7 mouse cellular contexts compared by ENCODE assay signal in the genomic region with DNA sequence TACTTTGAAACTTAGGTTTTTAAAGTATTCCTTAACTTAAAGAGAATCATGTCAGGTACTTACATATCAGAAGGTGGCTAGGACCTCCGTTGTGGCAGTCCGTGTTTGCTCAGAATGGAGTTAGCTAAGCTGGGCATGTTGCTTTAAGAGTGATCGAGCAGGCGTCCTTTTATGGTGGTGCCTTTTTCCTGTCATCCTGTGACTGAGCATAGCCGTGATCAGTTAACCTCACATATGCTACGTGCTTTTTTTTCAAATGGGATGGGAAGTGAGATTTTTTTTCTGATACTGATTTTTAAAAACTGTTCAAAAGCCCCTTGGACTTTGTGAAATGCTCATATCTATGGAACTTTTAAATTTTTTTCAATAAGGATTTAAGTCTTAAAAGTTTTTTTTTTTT. TPM values are rescaled to one million over a fixed set of nuclear protein-coding genes. Genes with fewer than 3 reads are reported as not detected.
DNase-seq lines count a peak whose midpoint lies in the region; ATAC-seq and TF ChIP-seq lines count a peak whose summit lies in the region.

TSS of gene Gpr183 (minus strand) at position 206 of the 400 bp plus-strand sequence.

- peak within 1 kb of the TSS; percentile 42 for H3K4me2 ChIP-seq in lung, embryonic 15.5 days

- WGBS in lung, embryonic 15.5 days: 26% methylated on average over 6 of the region's 6 CpGs
- 31% methylated on average over 6 of the region's 6 CpGs for WGBS in lung, adult 2 months

- H3K9me3 ChIP-seq in lung, embryonic 15.5 days: no peaks in the 10 kb centered on the region

- H3K36me3 ChIP-seq in lung, embryonic 15.5 days: no peaks in the 10 kb centered on the region

- peaks cover 26% of the 10 kb centered on the region for H3K4me1 ChIP-seq in lung, embryonic 15.5 days
- H3K4me1 ChIP-seq in lung, adult 2 months (ENCODE audit: control insufficient read depth, insufficient read depth, low read length): peaks cover 13% of the 10 kb centered on the region
- peaks cover 34% of the 10 kb centered on the region for H3K4me1 ChIP-seq in bone marrow macrophage, adult 2 months (ENCODE audit: control insufficient read depth, insufficient read depth, low read length)

- no peak for DNase-seq in lung, adult 2 months
- peak; percentile 18 to 34 for DNase-seq in heart, postnatal 10 days
- DNase-seq in adrenal gland, adult 8-10 months: no peak
- DNase-seq in cerebellum, adult 9-11 months: no peak

- intact Hi-C loops in heart, postnatal 10 days (cut with DNase I): no loop called here

- no peak for TF ChIP-seq CTCF in lung, adult 2 months (IDR thresholded peaks at IDR 0.05; ENCODE audit: insufficient read depth, low read length)
- no peak for TF ChIP-seq CTCF in bone marrow macrophage, adult 2 months (IDR thresholded peaks at IDR 0.05; ENCODE audit: low read depth, low read length)

- no peak for ATAC-seq in lung, embryonic 15.5 days (ENCODE audit: borderline replicate concordance, extremely low read depth, low FRiP score, low TSS enrichment)
- peak; percentile 62 for ATAC-seq in neutrophil, adult 5-6 weeks (ENCODE audit: extremely low read depth, insufficient number of reproducible peaks, low FRiP score, poor library complexity, severe bottlenecking)

- no peak within 1 kb of the TSS for H3K9ac ChIP-seq in lung, embryonic 15.5 days

- no peaks in the 10 kb centered on the region for H3K27me3 ChIP-seq in lung, embryonic 15.5 days

- TF ChIP-seq POLR2A in lung, adult 2 months (IDR thresholded peaks at IDR 0.05; ENCODE audit: borderline replicate concordance, extremely low read depth, low read depth, low read length): no peak
- TF ChIP-seq POLR2A in bone marrow macrophage, adult 2 months (IDR thresholded peaks at IDR 0.05; ENCODE audit: borderline replicate concordance, low read depth, low read length): no peak

- peak within 1 kb of the TSS; percentile 24; the same call in 1 of the 2 replicates for H3K27ac ChIP-seq in lung, embryonic 15.5 days
- H3K27ac ChIP-seq in bone marrow macrophage, adult 2 months (ENCODE audit: insufficient read depth, low read depth, low read length): peak within 1 kb of the TSS; percentile 91

- 0 out of 2 replicates have a peak within 1 kb of the TSS, but pooled peaks have one; percentile 6 for H3K4me3 ChIP-seq in lung, embryonic 15.5 days
- no peak within 1 kb of the TSS for H3K4me3 ChIP-seq in lung, adult 2 months (replicated peaks; ENCODE audit: extremely low read depth, low read depth, low read length)
- peak within 1 kb of the TSS; percentile 74 for H3K4me3 ChIP-seq in bone marrow macrophage, adult 2 months (ENCODE audit: insufficient read depth, low read length)

RNA-seq across cellular contexts. Expression of gene Gpr183, which starts in this region (rescaled TPM):
- polyA plus RNA-seq in lung, embryonic 15.5 days (2015; fragmentation: Nextera tagmentation; extraction: Ambion mirVana): 2.9 and 3.2 TPM in 2 replicates
- 2.3 and 3.1 TPM in 2 replicates for polyA plus RNA-seq in lung, adult 2 months (2012; rRNA removed)
- 33.0 and 34.1 TPM in 2 replicates for polyA plus RNA-seq in bone marrow macrophage, adult 2 months (2012; ENCODE audit: insufficient read depth, insufficient read length, missing spikeins)
- total RNA-seq in heart, postnatal 10 days (2021): 1 to 10 TPM; 1.3 TPM
- 73.9 and 74.6 TPM in 2 replicates for total RNA-seq in neutrophil, adult 5-6 weeks (2017)
- total RNA-seq in adrenal gland, adult 8-10 months (2022): 1 to 10 TPM in 3 of 4 experiments, under 1 TPM in 1; 0.80 to 2.2 (median 1.4) TPM

Comparison
In these comparisons a context has a peak if more than half of its experiments do, and no peak if none do; other contexts are left out.
1. RNA of gene Gpr183 (total RNA-seq): 73.9 to 74.6 TPM in neutrophil, adult 5-6 weeks; 0.80 to 2.2 TPM in adrenal gland, adult 8-10 months and 1.3 TPM in heart, postnatal 10 days; every median in the first group is over 10 times any median in the second.
2. DNase-seq: peak in heart, postnatal 10 days (2 of 2); none in lung, adult 2 months (single experiment), adrenal gland, adult 8-10 months (single experiment) and cerebellum, adult 9-11 months (single experiment).